Mouse (Mus musculus): ENCODE measurements around the gene Sh3bp1.

Gene Sh3bp1

GRCm38 (mm10) chr15:78899740-78900584, at the start of gene Sh3bp1:
Sh3bp1 (plus strand) TSS chr15:78899768.
- WGBS = 4% methylated on average over 47 of the region's 47 CpGs

DNA sequence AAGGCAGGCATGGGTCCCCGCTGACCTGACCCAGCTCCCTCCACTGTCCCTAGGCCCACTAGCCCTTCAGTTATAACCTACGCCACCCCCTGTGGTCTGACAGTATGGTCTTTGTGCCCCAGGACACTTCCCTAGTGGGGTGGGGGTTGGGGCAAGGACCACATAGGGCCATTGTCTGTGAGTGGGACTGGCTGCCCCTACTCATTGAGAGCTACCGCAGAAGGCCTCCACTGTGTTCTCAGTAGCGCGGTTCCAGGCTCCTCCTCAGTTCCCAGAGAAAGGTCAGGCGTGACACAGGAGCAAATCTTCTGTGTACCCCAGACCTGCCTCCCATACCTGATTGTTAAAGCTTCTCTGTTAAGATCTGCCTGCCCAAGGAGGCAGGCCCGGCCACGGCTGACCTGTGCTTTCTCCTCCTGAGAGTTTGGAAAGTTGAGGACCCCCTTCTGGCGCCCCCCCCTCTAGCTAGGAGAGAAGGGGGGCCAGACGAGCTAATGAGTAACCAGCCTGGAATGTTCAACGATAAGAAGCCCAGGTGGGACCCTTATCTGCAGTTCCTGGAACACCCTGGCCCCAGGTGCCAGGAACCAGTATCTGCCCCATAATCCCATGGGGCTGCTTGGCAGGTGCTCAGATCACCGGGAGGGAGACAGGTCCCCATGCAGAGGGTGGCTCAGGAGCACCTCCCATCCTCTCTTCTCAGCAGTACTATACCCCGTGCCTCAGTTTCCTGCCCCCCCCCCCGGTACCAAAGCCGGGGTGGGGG, 49.3 kb upstream of the Sh3bp1 start:
- 67% methylated on average over 15 of the region's 15 CpGs for WGBS

- 77% methylated on average over 6 of the region's 6 CpGs for WGBS
Measured at GRCm38 (mm10) chr15:78850944-78851343, 48.6 kb upstream of the Sh3bp1 start.

GRCm38 (mm10) chr15:78851505-78852153, 47.9 kb upstream of the Sh3bp1 start:
- WGBS = 19% methylated on average over 13 of the region's 13 CpGs

DNA sequence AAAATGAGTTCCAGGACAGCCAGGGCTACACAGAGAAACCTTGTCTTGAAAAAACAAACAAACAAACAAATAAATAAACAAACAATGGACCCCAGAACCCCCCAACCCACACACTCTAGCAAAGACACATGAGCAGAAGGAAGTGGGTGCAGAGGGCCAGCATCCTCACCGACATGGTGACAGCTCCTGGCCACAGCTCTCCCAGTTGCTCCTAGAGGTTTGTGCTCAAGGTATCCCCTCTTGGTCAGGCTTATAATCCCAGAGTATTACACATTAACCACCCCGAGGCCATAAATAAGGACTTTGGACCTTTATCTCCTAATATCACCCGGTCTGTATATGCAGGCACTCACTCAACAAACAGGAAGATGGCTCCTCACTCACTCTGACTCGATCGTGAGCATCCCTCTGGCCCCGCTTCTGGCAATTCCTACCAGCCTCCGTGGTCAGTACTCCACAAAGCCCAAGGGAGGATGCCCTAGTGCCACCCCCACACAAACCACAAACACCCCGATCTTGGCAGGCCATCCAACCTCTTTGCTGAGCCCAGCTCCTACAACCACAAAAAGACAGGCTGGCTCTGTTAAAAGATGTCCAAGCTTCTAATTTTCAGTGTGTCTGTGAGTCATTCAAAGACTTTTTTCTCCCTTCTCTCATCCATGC, 44.1 kb upstream of the Sh3bp1 start, which contains the start of gene Lgals2:
TSS of gene Lgals2 (minus strand) at position 227 of the 663 bp plus-strand sequence.
- WGBS = 59% methylated on average over 8 of the region's 8 CpGs

- 39% methylated on average over 7 of the region's 7 CpGs for WGBS
Measured at GRCm38 (mm10) chr15:78857009-78857408, 42.6 kb upstream of the Sh3bp1 start.

GRCm38 (mm10) chr15:78859311-78859710, 40.3 kb upstream of the Sh3bp1 start:
- 81% methylated on average over 4 of the region's 4 CpGs for WGBS

DNA sequence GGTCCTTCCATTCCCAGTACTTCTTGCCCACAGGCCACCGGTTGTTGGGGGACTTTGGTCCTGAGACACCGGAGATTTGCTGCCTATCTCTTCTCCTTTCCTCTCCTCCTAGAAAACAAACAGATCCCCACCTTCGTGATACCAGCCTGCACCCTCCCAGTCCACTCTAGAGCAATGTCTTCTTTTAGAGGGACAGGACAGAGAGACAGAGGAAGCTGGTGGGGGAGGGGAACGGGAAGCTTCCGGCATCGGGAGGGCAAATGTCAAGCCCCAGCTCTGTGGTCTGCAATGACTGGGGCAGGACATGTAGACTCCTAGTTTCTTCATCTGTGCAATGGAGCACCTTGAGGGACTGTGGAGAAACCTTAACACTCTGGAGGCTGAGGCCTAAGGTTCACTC, 39.9 kb upstream of the Sh3bp1 start:
- 75% methylated on average over 6 of the region's 6 CpGs for WGBS

GRCm38 (mm10) chr15:78862280-78862679, 37.3 kb upstream of the Sh3bp1 start:
- WGBS = 79% methylated on average over 5 of the region's 5 CpGs

- 80% methylated on average over 2 of the region's 2 CpGs for WGBS
Measured at GRCm38 (mm10) chr15:78863154-78863553, 36.4 kb upstream of the Sh3bp1 start.

GRCm38 (mm10) chr15:78863852-78864253, 35.7 kb upstream of the Sh3bp1 start:
- WGBS = 68% methylated on average over 13 of the region's 13 CpGs

- WGBS = 41% methylated on average over 9 of the region's 9 CpGs
Measured at GRCm38 (mm10) chr15:78868398-78868797, 31.2 kb upstream of the Sh3bp1 start.

DNA sequence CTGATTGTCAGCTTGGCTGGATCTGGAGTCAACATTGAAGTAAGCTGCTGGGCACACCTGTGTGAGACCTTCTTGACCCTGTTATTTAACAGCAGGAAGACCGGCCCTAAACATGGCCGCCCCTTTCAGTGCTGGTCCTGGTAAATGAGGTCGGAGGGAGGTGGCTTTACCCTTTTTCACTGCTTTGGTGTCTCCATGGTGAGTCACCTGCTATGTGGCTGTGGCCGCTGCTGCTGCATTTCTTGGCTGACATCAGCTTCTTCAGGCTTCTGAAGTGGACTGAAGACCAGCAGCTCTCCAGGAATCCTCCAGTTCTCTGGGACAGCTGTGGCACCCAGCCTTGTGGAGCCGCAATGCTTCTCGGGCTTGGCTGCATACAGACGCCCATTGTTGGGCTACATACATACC, 30.7 kb upstream of the Sh3bp1 start:
- WGBS = 38% methylated on average over 7 of the region's 7 CpGs

GRCm38 (mm10) chr15:78869775-78870174, 29.8 kb upstream of the Sh3bp1 start:
- WGBS = 20% methylated on average over 6 of the region's 6 CpGs

GRCm38 (mm10) chr15:78872021-78872608, 27.5 kb upstream of the Sh3bp1 start:
- WGBS = 60% methylated on average over 5 of the region's 5 CpGs

DNA sequence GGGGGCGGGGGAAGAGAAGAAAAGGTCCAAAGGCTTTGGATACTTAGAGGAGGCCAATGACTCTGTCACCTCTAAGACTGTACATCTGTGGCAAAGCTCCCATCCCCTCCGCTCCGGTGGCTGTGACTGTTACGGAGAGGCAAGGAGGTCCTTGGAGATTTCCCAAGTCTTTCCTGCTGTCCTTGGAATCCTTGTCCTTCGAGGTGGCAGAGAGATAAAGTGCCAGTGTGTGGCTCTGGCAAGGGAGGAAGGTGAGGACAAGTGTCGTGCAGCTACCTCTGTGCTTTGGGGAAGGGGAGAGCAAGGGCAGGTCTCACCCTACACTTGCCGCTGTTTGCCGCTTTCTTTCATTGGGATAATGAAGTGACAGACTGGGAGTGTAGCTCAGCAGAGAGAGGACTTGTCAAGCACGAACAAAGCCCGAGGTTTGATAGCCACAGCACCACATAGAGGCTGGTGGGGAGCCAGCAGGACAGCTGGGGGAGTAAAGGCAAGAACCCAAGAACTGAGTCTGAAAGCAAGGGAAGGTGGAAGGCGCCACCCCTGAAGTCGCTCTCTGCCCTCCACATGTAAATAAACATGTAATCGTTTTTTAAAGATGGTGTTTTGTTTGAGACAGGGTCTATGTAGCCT, 25.6 kb upstream of the Sh3bp1 start:
- WGBS = 44% methylated on average over 13 of the region's 13 CpGs

GRCm38 (mm10) chr15:78874989-78875388, 24.6 kb upstream of the Sh3bp1 start:
- WGBS = 82% methylated on average over 8 of the region's 8 CpGs

- WGBS = 84% methylated on average over 5 of the region's 5 CpGs
Measured at GRCm38 (mm10) chr15:78875537-78875936, 24.0 kb upstream of the Sh3bp1 start.

DNA sequence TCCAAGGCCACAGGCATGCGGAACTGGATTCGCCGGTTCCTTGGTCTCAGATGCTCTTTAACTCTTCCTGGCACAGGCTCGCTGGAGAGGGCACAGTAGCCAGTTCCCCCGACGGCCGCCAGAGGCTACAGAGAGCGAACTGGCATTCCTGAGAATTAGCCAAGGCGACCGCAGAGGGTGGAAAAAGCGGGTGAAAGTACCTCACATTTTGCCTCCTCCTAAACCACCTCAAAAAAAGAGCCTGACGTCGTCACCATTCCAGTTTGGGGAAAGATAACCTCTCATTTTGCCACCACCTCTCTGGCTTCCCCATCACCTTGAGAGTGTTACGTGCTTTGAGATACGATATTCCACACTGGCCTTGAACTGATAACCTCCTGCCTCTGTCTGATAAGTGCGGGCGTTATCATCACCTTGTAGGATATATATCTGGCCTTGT, 23.3 kb upstream of the Sh3bp1 start:
- 3% methylated on average over 17 of the region's 17 CpGs for WGBS

DNA sequence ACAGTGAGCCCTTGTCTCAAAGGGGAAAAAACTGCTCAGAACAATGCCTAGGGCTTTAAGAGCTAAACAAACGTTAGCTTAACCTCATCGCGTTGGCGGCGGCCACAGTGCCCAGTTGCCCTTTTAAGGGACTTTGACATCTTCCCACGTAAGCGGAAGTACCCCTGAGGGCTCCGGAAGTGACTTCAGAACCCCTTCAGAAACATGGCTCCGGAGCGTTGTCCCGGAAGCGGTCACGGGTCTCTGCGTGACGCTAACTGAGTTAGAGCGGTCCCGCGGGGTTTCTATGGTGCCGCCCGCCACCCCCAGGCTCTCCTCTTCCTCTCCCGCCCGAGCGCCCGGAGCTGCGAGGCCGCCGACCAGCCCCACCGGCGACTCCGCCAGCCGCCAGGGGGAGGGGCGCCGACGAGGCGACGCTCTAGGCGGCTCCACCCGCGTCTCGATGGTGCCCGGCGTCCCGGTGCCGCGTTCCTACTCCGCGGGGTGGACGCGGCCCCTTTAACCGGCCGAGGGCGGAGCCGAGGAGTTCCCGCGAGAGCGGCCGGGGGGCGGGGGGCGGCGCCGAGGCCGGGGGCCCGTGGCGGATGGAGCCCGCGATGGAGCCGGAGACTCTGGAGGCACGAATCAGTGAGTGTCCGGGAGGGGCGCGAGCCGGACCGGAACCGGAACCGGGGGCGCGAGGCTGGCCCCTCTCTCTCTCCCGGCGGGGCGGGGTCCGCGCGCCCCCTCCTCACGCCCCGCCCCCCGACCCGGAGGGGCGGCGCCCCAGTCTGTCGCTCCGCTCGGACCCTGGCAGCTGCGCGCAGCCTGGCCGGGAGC, 22.4 kb upstream of the Sh3bp1 start, which contains the start of gene Gga1:
TSS of gene Gga1 (plus strand) at position 200 of the 819 bp plus-strand sequence.
- WGBS = under 1% methylated on average over 85 of the region's 95 CpGs
